Comparison of ENCODE assay signal across 7 mouse cellular contexts in genomic region chr8:105533892-105534329, GRCm38 (mm10). TPM values are rescaled to one million over a fixed set of nuclear protein-coding genes. Genes with fewer than 3 reads are reported as not detected.
A peak's percentile ranks its signal among the peaks of the same experiment; 100 is the strongest.
DNase-seq lines count a peak whose midpoint lies in the region; ATAC-seq and TF ChIP-seq lines count a peak whose summit lies in the region.

No protein-coding gene starts in this region.

- DNase-seq in MEL (ENCODE audit: low read depth, low spot score) = peak; percentile 91
- DNase-seq in kidney, postnatal 36 days = peak; percentile 71 to 90
- DNase-seq in lung, postnatal 14 days = peak; percentile 89
- DNase-seq in right cerebral cortex, postnatal 14 days = peak; percentile 77

- no peak overlapping the region for H3K4me3 ChIP-seq in MEL (ENCODE audit: control insufficient read depth in 1 of 2, insufficient read depth in 1 of 2, low read depth in 2 of 2, low read length in 2 of 2)
- H3K4me3 ChIP-seq in bone marrow, adult 2 months (replicated peaks; ENCODE audit: control insufficient read depth, low read depth, low read length) = no peak overlapping the region
- no peak overlapping the region for H3K4me3 ChIP-seq in heart, embryonic 16.5 days (ENCODE audit: low read length)

- peak; percentile 56 for TF ChIP-seq RAD21 in MEL (IDR thresholded peaks at IDR 0.05; ENCODE audit: low read depth, low read length)

- H3K27me3 ChIP-seq in MEL (ENCODE audit: control insufficient read depth in 1 of 2, insufficient read depth in 2 of 2, low read length in 2 of 2) = no peaks in the 10 kb centered on the region
- no peaks in the 10 kb centered on the region for H3K27me3 ChIP-seq in heart, embryonic 16.5 days (ENCODE audit: control insufficient read depth, insufficient read depth, low read length)

- no peaks in the 10 kb centered on the region for H3K9me3 ChIP-seq in MEL (replicated peaks; ENCODE audit: insufficient read depth, low read length)
- no peaks in the 10 kb centered on the region for H3K9me3 ChIP-seq in heart, embryonic 16.5 days (replicated peaks; ENCODE audit: control insufficient read depth, low read length)

- H3K9ac ChIP-seq in MEL (ENCODE audit: control insufficient read depth, low read depth, low read length, poor library complexity, severe bottlenecking) = no peak overlapping the region
- H3K9ac ChIP-seq in heart, embryonic 16.5 days (ENCODE audit: low read length) = no peak overlapping the region

- H3K4me1 ChIP-seq in MEL (ENCODE audit: control insufficient read depth in 1 of 2, insufficient read depth in 2 of 2, low read length in 2 of 2) = peaks cover 17 to 20% of the 10 kb centered on the region in 2 experiments
- H3K4me1 ChIP-seq in bone marrow, adult 2 months (ENCODE audit: control insufficient read depth, insufficient read depth, low read length) = peaks cover 2% of the 10 kb centered on the region; the same call in 1 of the 2 replicates
- H3K4me1 ChIP-seq in heart, embryonic 16.5 days (ENCODE audit: control insufficient read depth, insufficient read depth, low read length) = peaks cover 5% of the 10 kb centered on the region; the same call in 1 of the 2 replicates

- H3K36me3 ChIP-seq in MEL (ENCODE audit: control insufficient read depth in 1 of 2, insufficient read depth in 2 of 2, low read length in 2 of 2) = peaks cover 2 to 26% of the 10 kb centered on the region in 2 experiments
- H3K36me3 ChIP-seq in heart, embryonic 16.5 days (ENCODE audit: control insufficient read depth, insufficient read depth) = peaks cover 22% of the 10 kb centered on the region

- H3K79me2 ChIP-seq in MEL (ENCODE audit: control insufficient read depth, insufficient read depth, low read length, poor library complexity) = no peaks in the 10 kb centered on the region

- TF ChIP-seq EP300 in MEL (IDR thresholded peaks at IDR 0.05; ENCODE audit: low read depth in 1 of 2, low read length in 2 of 2) = peak; percentile 28 to 50; a peak in 1 of 4 replicates

- peak; percentile 83 for ATAC-seq in erythroblast, adult 5-6 weeks (replicated peaks; ENCODE audit: low FRiP score, poor library complexity, severe bottlenecking)
- peak; percentile 49 for ATAC-seq in heart, embryonic 16.5 days (replicated peaks; ENCODE audit: extremely low read depth, insufficient read depth, low FRiP score)

- no peak overlapping the region for H3K27ac ChIP-seq in MEL (ENCODE audit: control insufficient read depth, low read depth, low read length)
- H3K27ac ChIP-seq in bone marrow, adult 2 months (ENCODE audit: control insufficient read depth, insufficient read depth, low read depth, low read length, poor library complexity) = no peak overlapping the region
- H3K27ac ChIP-seq in heart, embryonic 16.5 days (ENCODE audit: low read length) = peak overlapping the region; percentile 8

- TF ChIP-seq CTCF in MEL (IDR thresholded peaks at IDR 0.05 in 2 of 3, conservative IDR thresholded peaks at IDR 0.05 in 1 of 3; ENCODE audit: control insufficient read depth in 1 of 3, insufficient read depth in 1 of 3, low read depth in 2 of 3, low read length in 3 of 3, poor library complexity in 1 of 3, severe bottlenecking in 1 of 3) = peak; percentile 86 to 91 (median 90)
- peak; percentile 83 for TF ChIP-seq CTCF in bone marrow, adult 2 months (IDR thresholded peaks at IDR 0.05; ENCODE audit: control insufficient read depth, insufficient read depth, low read length)

- no peak for TF ChIP-seq POLR2A in MEL (IDR thresholded peaks at IDR 0.05; ENCODE audit: control insufficient read depth in 1 of 2, insufficient read depth in 1 of 2, low read depth in 1 of 2, low read length in 2 of 2, poor library complexity in 1 of 2)
- no peak for TF ChIP-seq POLR2A in bone marrow, adult 2 months (IDR thresholded peaks at IDR 0.05; ENCODE audit: borderline replicate concordance, control insufficient read depth, low read depth, low read length)

- no peak overlapping the region for H3K4me2 ChIP-seq in heart, embryonic 16.5 days (ENCODE audit: low read depth, low read length)

- WGBS in bone marrow, adult 2 months = 5% methylated on average over 1 of the region's 1 CpGs
- WGBS in heart, embryonic 16.5 days = 7% methylated on average over 1 of the region's 1 CpGs

TF ChIP-seq in MEL, 35 proteins besides CTCF, POLR2A, EP300 and RAD21 (continues in another document):
- TF ChIP-seq ELF1 (IDR thresholded peaks at IDR 0.05; ENCODE audit: low read depth, low read length) = peak; percentile 47; the same call in 1 of the 2 replicates
- peak; percentile 61 for TF ChIP-seq ETS1 (IDR thresholded peaks at IDR 0.05; ENCODE audit: low read depth, low read length)
- no peak for TF ChIP-seq POLR2AphosphoS5 (IDR thresholded peaks at IDR 0.05; ENCODE audit: borderline replicate concordance, low read depth, low read length)
- TF ChIP-seq MAFK (IDR thresholded peaks at IDR 0.05; ENCODE audit: borderline replicate concordance, low read depth, low read length) = no peak
- 0 out of 2 replicates have a peak, but pooled peaks have one; percentile 23 for TF ChIP-seq TBP (IDR thresholded peaks at IDR 0.05; ENCODE audit: low read depth, low read length)
- TF ChIP-seq SIN3A (IDR thresholded peaks at IDR 0.05; ENCODE audit: low read length) = no peak
- TF ChIP-seq CHD1 (IDR thresholded peaks at IDR 0.05; ENCODE audit: low read depth, low read length) = no peak
- 0 out of 2 replicates have a peak, but pooled peaks have one; percentile 19 for TF ChIP-seq MAX (IDR thresholded peaks at IDR 0.05; ENCODE audit: low read length)
- TF ChIP-seq MYB (IDR thresholded peaks at IDR 0.05; ENCODE audit: low read depth, low read length) = no peak
- no peak for TF ChIP-seq ZMIZ1 (IDR thresholded peaks at IDR 0.05; ENCODE audit: low read depth, low read length)
- TF ChIP-seq POLR2AphosphoS2 (IDR thresholded peaks at IDR 0.05; ENCODE audit: low read length) = no peak
- TF ChIP-seq KAT2A (conservative IDR thresholded peaks at IDR 0.05; ENCODE audit: low read depth, low read length) = no peak
- peak; percentile 53 for TF ChIP-seq ZC3H11A (IDR thresholded peaks at IDR 0.05; ENCODE audit: low read depth, low read length)
- no peak for TF ChIP-seq UBTF (IDR thresholded peaks at IDR 0.05; ENCODE audit: borderline replicate concordance, insufficient read depth, low read depth, low read length)
- no peak for TF ChIP-seq CHD2 (IDR thresholded peaks at IDR 0.05; ENCODE audit: low read length)
- TF ChIP-seq MEF2A (IDR thresholded peaks at IDR 0.05; ENCODE audit: extremely low read depth, insufficient replicate concordance, low read depth, low read length, poor library complexity, severe bottlenecking) = no peak
- TF ChIP-seq USF1 (IDR thresholded peaks at IDR 0.05; ENCODE audit: low read depth, low read length) = 0 out of 2 replicates have a peak, but pooled peaks have one; percentile 17
- no peak for TF ChIP-seq JUND (IDR thresholded peaks at IDR 0.05; ENCODE audit: low read depth, low read length)
- TF ChIP-seq RCOR1 (IDR thresholded peaks at IDR 0.05; ENCODE audit: low read depth, low read length) = no peak
- peak; percentile 80 for TF ChIP-seq SMC3 (IDR thresholded peaks at IDR 0.05; ENCODE audit: low read depth, low read length)
- TF ChIP-seq TAL1 (IDR thresholded peaks at IDR 0.05; ENCODE audit: low read length) = no peak
- 0 out of 2 replicates have a peak, but pooled peaks have one; percentile 19 for TF ChIP-seq ZKSCAN1 (IDR thresholded peaks at IDR 0.05; ENCODE audit: low read depth, low read length)
- TF ChIP-seq BHLHE40 (IDR thresholded peaks at IDR 0.05; ENCODE audit: borderline replicate concordance, low read depth, low read length) = peak; percentile 32; the same call in 1 of the 2 replicates
- no peak for TF ChIP-seq USF2 (IDR thresholded peaks at IDR 0.05; ENCODE audit: borderline replicate concordance in 1 of 2, insufficient read depth in 1 of 2, low read depth in 1 of 2, low read length in 2 of 2)
- TF ChIP-seq NRF1 (IDR thresholded peaks at IDR 0.05; ENCODE audit: insufficient read depth, low read depth, low read length, poor library complexity, severe bottlenecking) = no peak
- no peak for TF ChIP-seq HCFC1 (IDR thresholded peaks at IDR 0.05; ENCODE audit: low read depth, low read length)
- TF ChIP-seq MAZ (IDR thresholded peaks at IDR 0.05; ENCODE audit: low read depth, low read length) = peak; percentile 69; the same call in 1 of the 2 replicates

RNA-seq across cellular contexts. Expression of gene Hsd11b2, which starts 15.4 kb away (rescaled TPM):
- total RNA-seq in MEL (2012; rRNA removed) = 0.27 TPM in 1 of 2 replicates, not detected in the other
- 1 to 10 TPM in 1 of 2 experiments, not detected in 1; 2.1 TPM for polyA plus RNA-seq in MEL (2012; ENCODE audit: insufficient read depth in 1 of 2, insufficient read length in 2 of 2, low read depth in 1 of 2, low replicate concordance in 2 of 2, missing spikeins in 1 of 2)
- polyA plus RNA-seq in bone marrow, adult 2 months (2011; ENCODE audit: insufficient read depth, insufficient read length, low replicate concordance, missing spikeins) = 0.82 TPM in 1 of 2 replicates, not detected in the other
- total RNA-seq in erythroblast, adult 5-6 weeks (2015; ENCODE audit: low replicate concordance) = 2.3 TPM in 1 of 2 replicates, not detected in the other
- not detected in 2 replicates for total RNA-seq in erythroblast, adult 5-6 weeks (2017; ENCODE audit: low replicate concordance)
- polyA plus RNA-seq in heart, embryonic 16.5 days (2015; fragmentation: Nextera tagmentation; extraction: Ambion mirVana) = 0.24 and 0.25 TPM in 2 replicates

RNA-seq across cellular contexts. Expression of gene Atp6v0d1, which starts 31.9 kb away (rescaled TPM):
- total RNA-seq in MEL (2012; rRNA removed) = 43.0 and 51.1 TPM in 2 replicates
- polyA plus RNA-seq in MEL (2012; ENCODE audit: insufficient read depth in 1 of 2, insufficient read length in 2 of 2, low read depth in 1 of 2, low replicate concordance in 2 of 2, missing spikeins in 1 of 2) = 10 to 100 TPM in 1 of 2 experiments, not detected in 1; 83.8 TPM
- polyA plus RNA-seq in bone marrow, adult 2 months (2011; ENCODE audit: insufficient read depth, insufficient read length, low replicate concordance, missing spikeins) = 37.5 and 58.3 TPM in 2 replicates
- total RNA-seq in erythroblast, adult 5-6 weeks (2015; ENCODE audit: low replicate concordance) = 72.8 and 90.9 TPM in 2 replicates
- total RNA-seq in erythroblast, adult 5-6 weeks (2017; ENCODE audit: low replicate concordance) = 46.0 and 50.9 TPM in 2 replicates
- 62.4 and 63.7 TPM in 2 replicates for polyA plus RNA-seq in heart, embryonic 16.5 days (2015; fragmentation: Nextera tagmentation; extraction: Ambion mirVana)

RNA-seq across cellular contexts. Expression of gene Zdhhc1, which starts 37.2 kb away (rescaled TPM):
- total RNA-seq in MEL (2012; rRNA removed) = 4.7 and 4.9 TPM in 2 replicates
- polyA plus RNA-seq in MEL (2012; ENCODE audit: insufficient read depth in 1 of 2, insufficient read length in 2 of 2, low read depth in 1 of 2, low replicate concordance in 2 of 2, missing spikeins in 1 of 2) = 10 to 100 TPM in 1 of 2 experiments, not detected in 1; 11.5 TPM
- polyA plus RNA-seq in bone marrow, adult 2 months (2011; ENCODE audit: insufficient read depth, insufficient read length, low replicate concordance, missing spikeins) = 7.3 and 10.1 TPM in 2 replicates
- total RNA-seq in erythroblast, adult 5-6 weeks (2015; ENCODE audit: low replicate concordance) = not detected in 2 replicates
- total RNA-seq in erythroblast, adult 5-6 weeks (2017; ENCODE audit: low replicate concordance) = 0.17 and 0.42 TPM in 2 replicates
- polyA plus RNA-seq in heart, embryonic 16.5 days (2015; fragmentation: Nextera tagmentation; extraction: Ambion mirVana) = 26.3 and 31.3 TPM in 2 replicates
